Mouse (Mus musculus) lung, postnatal 36 days (tissue): ENCODE results near the gene Retreg1.

Experiments
- DNase-seq: peaks from one replicate; pipeline ENCODE4 v3.0.0; 2022; ENCODE audit warnings: mixed read lengths

Gene Retreg1

GRCm38 (mm10) chr15:25923916-25924315, 80.9 kb downstream of the Retreg1 start:
- no peak for DNase-seq

GRCm38 (mm10) chr15:25926171-25926570, 83.2 kb downstream of the Retreg1 start:
- peak; percentile 34 for DNase-seq

GRCm38 (mm10) chr15:25927106-25927505, 84.1 kb downstream of the Retreg1 start:
- no peak for DNase-seq

GRCm38 (mm10) chr15:25928001-25928400, 85.0 kb downstream of the Retreg1 start:
- no peak for DNase-seq

- DNase-seq: no peak
Measured at GRCm38 (mm10) chr15:25928831-25929230, 85.9 kb downstream of the Retreg1 start.

GRCm38 (mm10) chr15:25929518-25929917, 86.5 kb downstream of the Retreg1 start:
- DNase-seq: peak; percentile 22

- no peak for DNase-seq
Measured at GRCm38 (mm10) chr15:25929936-25930335, 87.0 kb downstream of the Retreg1 start.

- no peak for DNase-seq
Measured at GRCm38 (mm10) chr15:25930657-25931056, 87.7 kb downstream of the Retreg1 start.

GRCm38 (mm10) chr15:25932497-25932896, 89.5 kb downstream of the Retreg1 start:
- DNase-seq: no peak

- DNase-seq: peak; percentile 91
Measured at GRCm38 (mm10) chr15:25932937-25933684, 90.1 kb downstream of the Retreg1 start.

- no peak for DNase-seq
Measured at GRCm38 (mm10) chr15:25933685-25934108, 90.7 kb downstream of the Retreg1 start.

- DNase-seq: no peak
Measured at GRCm38 (mm10) chr15:25934411-25934810, 91.4 kb downstream of the Retreg1 start.

- no peak for DNase-seq
Measured at GRCm38 (mm10) chr15:25938496-25938895, 95.5 kb downstream of the Retreg1 start.

- peak; percentile 77 for DNase-seq
Measured at GRCm38 (mm10) chr15:25940397-25941377, 97.7 kb downstream of the Retreg1 start.

GRCm38 (mm10) chr15:25941514-25941913, 98.5 kb downstream of the Retreg1 start:
- no peak for DNase-seq

- DNase-seq: no peak
Measured at GRCm38 (mm10) chr15:25942415-25942814, 99.4 kb downstream of the Retreg1 start.

GRCm38 (mm10) chr15:25943386-25944137, 100.6 kb downstream of the Retreg1 start:
- DNase-seq: no peak

- peak; percentile 70 for DNase-seq
Measured at GRCm38 (mm10) chr15:25945224-25945623, 102.2 kb downstream of the Retreg1 start.

- DNase-seq: no peak
Measured at GRCm38 (mm10) chr15:25946482-25946881, 103.5 kb downstream of the Retreg1 start.

- no peak for DNase-seq
Measured at GRCm38 (mm10) chr15:25947383-25947782, 104.4 kb downstream of the Retreg1 start.

- DNase-seq: peak; percentile 62
Measured at GRCm38 (mm10) chr15:25948257-25949223, 105.6 kb downstream of the Retreg1 start.

- DNase-seq: no peak
Measured at GRCm38 (mm10) chr15:25949696-25950095, 106.7 kb downstream of the Retreg1 start.
